Mouse (Mus musculus) CH12.LX (cell line): Measurements from ENCODE around the gene Ppp4c. TPM values are rescaled to one million over a fixed set of nuclear protein-coding genes. Genes with fewer than 3 reads are reported as not detected.
A peak's percentile ranks its signal among the peaks of the same experiment; 100 is the strongest.

Source experiments
- DNase-seq: peaks from one replicate; pipeline ENCODE4 v3.0.0-alpha.2; 2013; ENCODE audit errors: extremely low read depth
- H3K27ac ChIP-seq: 2 replicates; pipeline ENCODE4 v1.5.1; 2012; ENCODE audit warnings: low read depth, mild to moderate bottlenecking, control low read depth, moderate library complexity; ENCODE audit not compliant: insufficient read depth
- H3K27me3 ChIP-seq: replicated peaks from 2 replicates; pipeline ENCODE3; 2012; ENCODE audit warnings: inconsistent platforms
- H3K36me3 ChIP-seq, 2 experiments: replicated peaks in 1 of 2; 2 replicates each; pipeline versions ENCODE3 to v1.6.1; 2012; ENCODE audit warnings: inconsistent platforms in 1 of 2, low read length in 1 of 2, mild to moderate bottlenecking in 1 of 2, mixed read lengths in 1 of 2, moderate library complexity in 1 of 2; ENCODE audit not compliant: control insufficient read depth in 1 of 2, insufficient read depth in 1 of 2
- H3K4me1 ChIP-seq, 2 experiments: 2 replicates each; pipeline ENCODE4 v1.6.1; 2012; ENCODE audit warnings: inconsistent platforms in 1 of 2, moderate library complexity in 1 of 2; ENCODE audit not compliant: insufficient read depth in 2 of 2, control insufficient read depth in 1 of 2
- H3K4me2 ChIP-seq: 2 replicates; pipeline ENCODE4 v1.6.1; 2012; ENCODE audit warnings: low read depth, mild to moderate bottlenecking, control low read depth; ENCODE audit not compliant: poor library complexity, insufficient read depth, severe bottlenecking
- H3K4me3 ChIP-seq, 3 experiments: fragments of 150-350 bp in 1 of 3; sonication (generic) in 1 of 3; replicated peaks in 1 of 3; 2 replicates each; pipeline versions ENCODE3 to v1.5.1; 2011 to 2012; ENCODE audit warnings: low read depth in 2 of 3, low read length in 2 of 3, mild to moderate bottlenecking in 2 of 3, moderate library complexity in 2 of 3, control low read depth in 1 of 3, improper control_type of control experiment in 1 of 3, inconsistent platforms in 1 of 3, mixed read lengths in 1 of 3; ENCODE audit not compliant: poor library complexity in 1 of 3
- H3K79me2 ChIP-seq: replicated peaks from 2 replicates; pipeline ENCODE4 v1.6.1; 2012; ENCODE audit warnings: mild to moderate bottlenecking, moderate library complexity; ENCODE audit not compliant: control insufficient read depth, poor library complexity, insufficient read depth, severe bottlenecking; ENCODE audit errors: extremely low read depth
- H3K9ac ChIP-seq: 2 replicates; pipeline ENCODE4 v1.6.1; 2012; ENCODE audit warnings: low read depth, mild to moderate bottlenecking, control low read depth, moderate library complexity; ENCODE audit not compliant: insufficient read depth
- H3K9me3 ChIP-seq: replicated peaks from 2 replicates; pipeline ENCODE3; 2012; ENCODE audit warnings: low read length, inconsistent platforms, mixed read lengths
- BHLHE40 ChIP-seq: IDR thresholded peaks from 2 replicates; pipeline ENCODE4 v1.6.1; 2011; ENCODE audit warnings: mild to moderate bottlenecking, low read depth, low read length, improper control_type of control experiment
- CTCF ChIP-seq, 2 experiments: IDR thresholded peaks in 1 of 2; conservative IDR thresholded peaks in 1 of 2; 2 replicates each; pipeline ENCODE4 v1.5.1; 2011 to 2012; ENCODE audit warnings: low read depth in 2 of 2, low read length in 2 of 2, improper control_type of control experiment in 1 of 2, inconsistent platforms in 1 of 2, mild to moderate bottlenecking in 1 of 2, moderate library complexity in 1 of 2
- GABPA ChIP-seq: IDR thresholded peaks from 2 replicates; pipeline ENCODE4 v1.6.1; 2012; ENCODE audit warnings: low read depth, low read length, improper control_type of control experiment, inconsistent platforms; ENCODE audit not compliant: insufficient replicate concordance
- JUND ChIP-seq: conservative IDR thresholded peaks from 2 replicates; pipeline ENCODE4 v1.6.1; 2011; ENCODE audit warnings: low read depth, low read length, improper control_type of control experiment
- MAFK ChIP-seq: IDR thresholded peaks from 2 replicates; pipeline ENCODE4 v1.6.1; 2011; ENCODE audit warnings: low read length, improper control_type of control experiment; ENCODE audit not compliant: insufficient replicate concordance
- MAX ChIP-seq: IDR thresholded peaks from 2 replicates; pipeline ENCODE4 v1.6.1; 2011; ENCODE audit warnings: low read length, improper control_type of control experiment
- MEF2A ChIP-seq: IDR thresholded peaks from 2 replicates; pipeline ENCODE4 v1.6.1; 2014; ENCODE audit warnings: low read depth, mild to moderate bottlenecking, inconsistent platforms, low read length, improper control_type of control experiment, borderline replicate concordance
- NELFE ChIP-seq: IDR thresholded peaks from 2 replicates; pipeline ENCODE4 v1.6.1; 2011; ENCODE audit warnings: low read depth, low read length, improper control_type of control experiment
- NRF1 ChIP-seq: IDR thresholded peaks from 2 replicates; pipeline ENCODE4 v1.6.1; 2014; ENCODE audit warnings: low read depth, mild to moderate bottlenecking, inconsistent platforms, low read length, improper control_type of control experiment, moderate library complexity
- PAX5 ChIP-seq: IDR thresholded peaks from 2 replicates; pipeline ENCODE4 v1.6.1; 2012; ENCODE audit warnings: low read length, inconsistent platforms, mixed read lengths
- POLR2A ChIP-seq: IDR thresholded peaks from 2 replicates; pipeline ENCODE4 v1.6.1; 2011; ENCODE audit warnings: low read depth, mild to moderate bottlenecking, improper control_type of control experiment, low read length
- POLR2AphosphoS2 ChIP-seq: IDR thresholded peaks from 2 replicates; pipeline ENCODE4 v1.6.1; 2011; ENCODE audit warnings: low read depth, low read length, improper control_type of control experiment
- RAD21 ChIP-seq: IDR thresholded peaks from 2 replicates; pipeline ENCODE4 v1.6.1; 2011; ENCODE audit warnings: low read depth, mild to moderate bottlenecking, low read length, improper control_type of control experiment, moderate library complexity
- RCOR1 ChIP-seq: conservative IDR thresholded peaks from 2 replicates; pipeline ENCODE4 v1.6.1; 2012; ENCODE audit warnings: low read depth, mild to moderate bottlenecking, inconsistent platforms, low read length, improper control_type of control experiment
- SIN3A ChIP-seq: IDR thresholded peaks from 2 replicates; pipeline ENCODE4 v1.6.1; 2012; ENCODE audit warnings: low read length, improper control_type of control experiment, inconsistent platforms
- USF1 ChIP-seq: IDR thresholded peaks from 2 replicates; pipeline ENCODE4 v1.6.1; 2014; ENCODE audit warnings: low read depth, mild to moderate bottlenecking, inconsistent platforms, low read length, improper control_type of control experiment
- USF2 ChIP-seq: conservative IDR thresholded peaks from 2 replicates; pipeline ENCODE4 v1.6.1; 2011; ENCODE audit warnings: low read depth, low read length, improper control_type of control experiment
- ZKSCAN1 ChIP-seq: IDR thresholded peaks from 2 replicates; pipeline ENCODE4 v1.6.1; 2012; ENCODE audit warnings: low read depth, inconsistent platforms, low read length, improper control_type of control experiment, borderline replicate concordance
- ZMIZ1 ChIP-seq: IDR thresholded peaks from 2 replicates; pipeline ENCODE4 v1.6.1; 2012; ENCODE audit warnings: low read depth, mild to moderate bottlenecking, inconsistent platforms, low read length, improper control_type of control experiment
- dilution Hi-C: fragments of 300-500 bp; cut with MboI; formaldehyde crosslinking; loops from 2 replicates; pipeline ENCODE4 v1.14.3; 2020; ENCODE audit warnings: low sequenced_read_pairs; ENCODE audit not compliant: extremely low pct_unique_long_range_greater_than_20kb, extremely low pct_ligation_motif_present
- in situ Hi-C: fragments of 300-500 bp; cut with MboI; formaldehyde crosslinking; loops from 3 replicates; pipeline ENCODE4 v1.14.3; 2019; ENCODE audit warnings: low sequenced_read_pairs, low pct_ligation_motif_present, low pct_unique_long_range_greater_than_20kb, mixed read lengths
- polyA plus RNA-seq: library from polyadenylated mRNA; unstranded; fragments of >175 nt; gene quantifications from 2 replicates; pipeline ENCODE4 v1.2.1, GENCODE M21; 2012; ENCODE audit warnings: low read depth; ENCODE audit not compliant: insufficient read length
- total RNA-seq, 2 experiments: library from RNA; depleted of rRNA; stranded (reverse); fragments of 300-350 nt in 1 of 2; fragments of >200 nt in 1 of 2; gene quantifications; 2 replicates each; pipeline ENCODE4 v1.2.3; 2012 to 2014

Ppp4c gene
- total and polyA plus RNA-seq, 3 experiments = 161 to 213 (median 195) TPM

- Histone ChIP-seq H3K4me2 (peak overlapping the region; percentile 71), H3K4me1 (peaks cover 6 to 48% of the 10 kb centered on the region in 2 experiments; a peak in 3 of 4 replicates), H3K4me3 (peak overlapping the region; percentile 80 to 100 (median 95)), H3K27ac (peak overlapping the region; percentile 99), H3K9me3 (no peaks in the 10 kb centered on the region), H3K79me2 (peaks cover 26% of the 10 kb centered on the region), H3K27me3 (no peaks in the 10 kb centered on the region), H3K36me3 (peaks cover 30 to 49% of the 10 kb centered on the region in 2 experiments), H3K9ac (peak overlapping the region; percentile 96)
- dilution Hi-C loops (no loop called here), in situ Hi-C loops (no loop called here)
- peak; percentile 59 for DNase-seq
- TF ChIP-seq PAX5 (no peak), NELFE (no peak), JUND (no peak), MAX (peak; percentile 44; the same call in 1 of the 2 replicates), POLR2AphosphoS2 (0 out of 2 replicates have a peak, but pooled peaks have one; percentile 5), MAFK (peak; percentile 71; the same call in 1 of the 2 replicates), ZKSCAN1 (no peak), ZMIZ1 (no peak), BHLHE40 (peak; percentile 90), SIN3A (peak; percentile 52; the same call in 1 of the 2 replicates)
Measured at GRCm38 (mm10) chr7:126798127-126799049, 6.1 kb upstream of the Ppp4c start.

- Histone ChIP-seq H3K27me3 (no peaks in the 10 kb centered on the region), H3K4me2 (peak within 1 kb of the TSS; percentile 71), H3K79me2 (peaks cover 26% of the 10 kb centered on the region), H3K9me3 (no peaks in the 10 kb centered on the region), H3K4me3 (peak within 1 kb of the TSS; percentile 80 to 100 (median 95)), H3K9ac (peak within 1 kb of the TSS; percentile 96), H3K36me3 (peaks cover 30 to 48% of the 10 kb centered on the region in 2 experiments)
- dilution Hi-C loops (no loop called here), in situ Hi-C loops (no loop called here)
- no peak for DNase-seq
- TF ChIP-seq CTCF (conservative IDR thresholded peaks at IDR 0.05 in 1 of 2, IDR thresholded peaks at IDR 0.05 in 1 of 2; ENCODE audit: low read depth in 2 of 2, low read length in 2 of 2) (no peak), POLR2A (no peak), MEF2A (no peak), USF1 (no peak), NRF1 (no peak), JUND (no peak), RAD21 (no peak), BHLHE40 (no peak), GABPA (no peak), USF2 (no peak), RCOR1 (no peak)
- TF ChIP-seq, all 38 proteins: peak for 0
- H3K27ac ChIP-seq = peak within 1 kb of the TSS; percentile 99
- peaks cover 6 to 55% of the 10 kb centered on the region in 2 experiments; a peak in 3 of 4 replicates for H3K4me1 ChIP-seq
Measured at GRCm38 (mm10) chr7:126797411-126798126, 5.3 kb upstream of the Ppp4c start, which contains the start of gene Fam57b. Gene Fam57b (plus strand): TSS chr7:126797668.
